Mouse (Mus musculus) hindbrain, embryonic 12.5 days (tissue): Measurements from ENCODE around the gene Dnmt3a. TPM values are rescaled to one million over a fixed set of nuclear protein-coding genes. Genes with fewer than 3 reads are reported as not detected.

Source experiments
- ATAC-seq: fragments of 200-750 bp; cut with Nextera tagmentation; 2 replicates; pipeline ENCODE4 v1.8.0; 2017; ENCODE audit warnings: moderate TSS enrichment; ENCODE audit not compliant: low FRiP score
- H3K27ac ChIP-seq: fragments of 300-500 bp; sonication (generic); 2 replicates; pipeline ENCODE4 v1.5.1; 2016; ENCODE audit warnings: mild to moderate bottlenecking
- H3K27me3 ChIP-seq: fragments of 300-500 bp; sonication (generic); 2 replicates; pipeline ENCODE4 v1.6.1; 2016; ENCODE audit warnings: mild to moderate bottlenecking
- H3K36me3 ChIP-seq: fragments of 300-500 bp; sonication (generic); 2 replicates; pipeline ENCODE4 v1.6.1; 2016; ENCODE audit warnings: mild to moderate bottlenecking
- H3K4me1 ChIP-seq: fragments of 300-500 bp; sonication (generic); 2 replicates; pipeline ENCODE4 v1.6.1; 2016
- H3K4me2 ChIP-seq: fragments of 300-500 bp; sonication (generic); replicated peaks from 2 replicates; pipeline ENCODE4 v1.6.1; 2016; ENCODE audit warnings: mild to moderate bottlenecking
- H3K4me3 ChIP-seq: fragments of 300-500 bp; sonication (generic); 2 replicates; pipeline ENCODE4 v1.5.1; 2016; ENCODE audit warnings: mild to moderate bottlenecking
- H3K9ac ChIP-seq: fragments of 300-500 bp; sonication (generic); 2 replicates; pipeline ENCODE4 v1.6.1; 2016; ENCODE audit warnings: mild to moderate bottlenecking, moderate library complexity
- H3K9me3 ChIP-seq: fragments of 300-500 bp; sonication (generic); replicated peaks from 2 replicates; pipeline ENCODE4 v1.6.1; 2016; ENCODE audit warnings: mild to moderate bottlenecking
- WGBS: fragments of 180-500 bp; shearing (Covaris S2); methylation state at CpG from one replicate; pipeline ENCODE4 v1.1.7; 2016; 5-methylcytosine and 5-hydroxymethylcytosine counted together
- polyA plus RNA-seq: library from polyadenylated mRNA; unstranded; fragments of >200 nt; fragmentation: Nextera tagmentation; extraction: Ambion mirVana; gene quantifications from 2 replicates; pipeline ENCODE4 v1.2.1, GENCODE M21; 2016

The Dnmt3a gene
- polyA plus RNA-seq, 1 experiment from 2014 or later = 166 TPM

GRCm38 (mm10) chr12:3858754-3859153, 52.9 kb downstream of the Dnmt3a start:
- Histone ChIP-seq H3K4me3 (no peak overlapping the region), H3K27ac (no peak overlapping the region), H3K9me3 (no peaks in the 10 kb centered on the region), H3K4me2 (no peak overlapping the region), H3K36me3 (0 out of 2 replicates have a peak, but pooled peaks cover 3% of the 10 kb centered on the region), H3K9ac (no peak overlapping the region), H3K27me3 (no peaks in the 10 kb centered on the region), H3K4me1 (peaks cover 11% of the 10 kb centered on the region; the same call in 1 of the 2 replicates)
- WGBS = 80% methylated on average over 4 of the region's 4 CpGs
- ATAC-seq = no peak

- peaks cover 11% of the 10 kb centered on the region; the same call in 1 of the 2 replicates for H3K4me1 ChIP-seq
- no peaks in the 10 kb centered on the region for H3K9me3 ChIP-seq
- ATAC-seq = no peak
These were observed 53.7 kb downstream of the Dnmt3a start for GRCm38 (mm10) chr12:3859545-3859944.

DNA sequence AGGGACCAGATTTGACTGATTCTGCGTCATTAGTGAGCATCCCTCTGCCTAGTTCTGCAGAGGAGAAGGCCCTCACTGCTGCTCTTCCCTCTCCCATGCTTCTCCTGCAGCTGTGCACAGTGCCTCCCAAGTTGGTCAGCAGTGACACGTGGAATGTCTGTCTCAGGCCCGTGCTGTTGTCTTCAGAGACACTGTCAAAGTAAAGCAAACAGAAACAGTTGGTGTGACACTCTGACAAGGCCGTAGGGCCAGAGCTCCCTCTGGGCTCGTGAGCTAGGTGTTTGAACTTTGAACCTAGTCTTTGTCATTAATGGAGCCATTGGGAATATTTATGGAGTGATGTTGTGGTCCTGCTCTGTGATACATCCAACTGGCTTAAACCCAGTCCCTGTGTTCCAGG, 54.2 kb downstream of the Dnmt3a start:
- H3K9me3 ChIP-seq = no peaks in the 10 kb centered on the region
- 0 out of 2 replicates have a peak, but pooled peaks cover 3% of the 10 kb centered on the region for H3K36me3 ChIP-seq
- no peak overlapping the region for H3K4me2 ChIP-seq
- H3K27ac ChIP-seq = no peak overlapping the region
- no peak overlapping the region for H3K9ac ChIP-seq
- no peak for ATAC-seq
- peaks cover 11% of the 10 kb centered on the region; the same call in 1 of the 2 replicates for H3K4me1 ChIP-seq
- no peaks in the 10 kb centered on the region for H3K27me3 ChIP-seq
- H3K4me3 ChIP-seq = no peak overlapping the region
- 58% methylated on average over 5 of the region's 5 CpGs for WGBS

More at GRCm38 (mm10) chr12:3859545-3859944, 53.7 kb downstream of the Dnmt3a start:
- H3K27ac ChIP-seq = no peak overlapping the region
- H3K9ac ChIP-seq = no peak overlapping the region
- 61% methylated on average over 3 of the region's 3 CpGs for WGBS
- H3K4me2 ChIP-seq = no peak overlapping the region
- no peaks in the 10 kb centered on the region for H3K27me3 ChIP-seq
- no peak overlapping the region for H3K4me3 ChIP-seq
- 0 out of 2 replicates have a peak, but pooled peaks cover 3% of the 10 kb centered on the region for H3K36me3 ChIP-seq

DNA sequence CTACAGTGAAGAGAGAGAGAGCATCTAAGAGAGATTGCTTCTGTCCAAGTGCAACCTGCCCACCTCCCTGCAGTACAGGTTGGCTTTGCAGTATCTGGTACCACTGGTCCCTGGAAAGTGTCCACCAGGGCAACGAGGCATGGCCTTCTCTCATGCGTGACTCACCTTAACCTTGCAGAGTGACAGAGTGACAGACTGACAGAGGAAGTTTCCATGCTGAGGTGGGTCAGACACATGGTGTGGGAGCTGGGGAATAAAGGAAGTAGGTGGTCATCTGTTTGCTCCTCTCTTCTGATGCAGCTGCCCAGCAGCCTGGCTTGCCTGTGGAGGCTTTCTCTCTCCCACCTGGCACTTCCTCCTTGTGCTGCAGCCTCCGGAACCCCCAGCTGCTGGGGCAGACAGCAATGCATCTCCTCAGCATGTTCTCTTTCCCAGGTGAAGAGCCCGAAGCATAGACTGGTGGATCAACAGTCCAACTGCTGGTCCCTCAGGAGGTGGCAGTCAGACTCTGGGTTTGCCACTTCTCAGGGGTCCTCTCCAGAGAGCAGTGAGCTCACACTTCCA, 55.9 kb downstream of the Dnmt3a start:
- no peak overlapping the region for H3K4me2 ChIP-seq
- no peak overlapping the region for H3K9ac ChIP-seq
- no peaks in the 10 kb centered on the region for H3K4me1 ChIP-seq
- no peak overlapping the region for H3K27ac ChIP-seq
- H3K9me3 ChIP-seq = no peaks in the 10 kb centered on the region
- H3K36me3 ChIP-seq = peaks cover 13% of the 10 kb centered on the region
- H3K4me3 ChIP-seq = no peak overlapping the region
- whole genome bisulfite sequencing = 86% methylated on average over 4 of the region's 4 CpGs
- no peak for ATAC-seq
- no peaks in the 10 kb centered on the region for H3K27me3 ChIP-seq

DNA sequence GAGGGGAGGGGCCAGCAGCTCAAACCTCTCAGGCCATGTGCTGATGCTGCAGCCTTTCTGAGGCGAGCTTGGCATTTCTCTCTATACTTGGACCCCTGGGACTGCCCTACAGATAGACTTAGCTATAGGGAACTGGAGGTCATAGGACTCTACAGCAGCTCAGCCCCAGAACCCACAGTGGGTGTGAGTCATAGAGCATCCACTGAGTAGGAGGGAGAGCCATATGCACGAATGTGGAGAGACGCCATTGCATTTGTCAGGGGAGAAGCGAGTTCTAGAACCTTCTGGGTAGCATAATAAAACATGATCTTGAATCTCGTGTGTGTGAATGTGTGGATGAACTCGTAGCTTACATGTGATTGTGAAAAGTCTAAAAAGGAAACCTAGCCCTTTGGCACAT, 56.4 kb downstream of the Dnmt3a start:
- no peaks in the 10 kb centered on the region for H3K9me3 ChIP-seq
- no peak overlapping the region for H3K27ac ChIP-seq
- H3K9ac ChIP-seq = no peak overlapping the region
- H3K27me3 ChIP-seq = no peaks in the 10 kb centered on the region
- peaks cover 13% of the 10 kb centered on the region for H3K36me3 ChIP-seq
- no peak overlapping the region for H3K4me3 ChIP-seq
- no peak for ATAC-seq
- H3K4me1 ChIP-seq = no peaks in the 10 kb centered on the region
- no peak overlapping the region for H3K4me2 ChIP-seq
- WGBS = 87% methylated on average over 6 of the region's 6 CpGs

GRCm38 (mm10) chr12:3864208-3864607, 58.4 kb downstream of the Dnmt3a start:
- ATAC-seq = no peak
- Histone ChIP-seq H3K4me1 (no peaks in the 10 kb centered on the region), H3K4me3 (no peak overlapping the region), H3K27ac (no peak overlapping the region), H3K36me3 (peaks cover 13% of the 10 kb centered on the region), H3K9me3 (no peaks in the 10 kb centered on the region), H3K9ac (no peak overlapping the region), H3K27me3 (no peaks in the 10 kb centered on the region), H3K4me2 (no peak overlapping the region)
- 92% methylated on average over 8 of the region's 8 CpGs for WGBS

- H3K9me3 ChIP-seq = no peaks in the 10 kb centered on the region
- no peak for ATAC-seq
- H3K4me2 ChIP-seq = no peak overlapping the region
- H3K36me3 ChIP-seq = peaks cover 12% of the 10 kb centered on the region
- H3K4me1 ChIP-seq = no peaks in the 10 kb centered on the region
- no peaks in the 10 kb centered on the region for H3K27me3 ChIP-seq
- H3K27ac ChIP-seq = no peak overlapping the region
- WGBS = 90% methylated on average over 8 of the region's 8 CpGs
- H3K4me3 ChIP-seq = no peak overlapping the region
- H3K9ac ChIP-seq = no peak overlapping the region
These were observed 59.8 kb downstream of the Dnmt3a start for GRCm38 (mm10) chr12:3865594-3865993.

- Histone ChIP-seq H3K27me3 (no peaks in the 10 kb centered on the region), H3K36me3 (peaks cover 10% of the 10 kb centered on the region), H3K9me3 (no peaks in the 10 kb centered on the region), H3K4me2 (no peak overlapping the region), H3K4me3 (no peak overlapping the region), H3K27ac (no peak overlapping the region), H3K9ac (no peak overlapping the region), H3K4me1 (peaks cover 9% of the 10 kb centered on the region)
- ATAC-seq = no peak
- WGBS = 83% methylated on average over 12 of the region's 12 CpGs
These were observed 61.0 kb downstream of the Dnmt3a start for GRCm38 (mm10) chr12:3866654-3867370.

- no peak overlapping the region for H3K4me2 ChIP-seq
- no peak overlapping the region for H3K9ac ChIP-seq
- H3K27me3 ChIP-seq = no peaks in the 10 kb centered on the region
- H3K4me1 ChIP-seq = peaks cover 9% of the 10 kb centered on the region
- 86% methylated on average over 5 of the region's 5 CpGs for WGBS
- no peak for ATAC-seq
- no peaks in the 10 kb centered on the region for H3K9me3 ChIP-seq
- H3K4me3 ChIP-seq = no peak overlapping the region
- H3K27ac ChIP-seq = no peak overlapping the region
- H3K36me3 ChIP-seq = peaks cover 12% of the 10 kb centered on the region
These were observed 62.3 kb downstream of the Dnmt3a start for GRCm38 (mm10) chr12:3868115-3868514.

- Histone ChIP-seq H3K4me3 (no peak overlapping the region), H3K36me3 (peaks cover 19% of the 10 kb centered on the region), H3K27ac (no peak overlapping the region), H3K9ac (no peak overlapping the region), H3K27me3 (no peaks in the 10 kb centered on the region), H3K9me3 (no peaks in the 10 kb centered on the region), H3K4me1 (peaks cover 9% of the 10 kb centered on the region), H3K4me2 (no peak overlapping the region)
- WGBS = 87% methylated on average over 7 of the region's 7 CpGs
- ATAC-seq = no peak
These were observed 63.1 kb downstream of the Dnmt3a start for GRCm38 (mm10) chr12:3868676-3869458.

- H3K9ac ChIP-seq = no peak overlapping the region
- H3K4me1 ChIP-seq = peaks cover 15% of the 10 kb centered on the region
- no peak overlapping the region for H3K4me2 ChIP-seq
- 95% methylated on average over 5 of the region's 5 CpGs for WGBS
- H3K36me3 ChIP-seq = peaks cover 19% of the 10 kb centered on the region
- H3K27ac ChIP-seq = no peak overlapping the region
- H3K27me3 ChIP-seq = no peaks in the 10 kb centered on the region
- no peak overlapping the region for H3K4me3 ChIP-seq
- ATAC-seq = no peak
- H3K9me3 ChIP-seq = no peaks in the 10 kb centered on the region
These were observed 64.2 kb downstream of the Dnmt3a start for GRCm38 (mm10) chr12:3870024-3870423.

DNA sequence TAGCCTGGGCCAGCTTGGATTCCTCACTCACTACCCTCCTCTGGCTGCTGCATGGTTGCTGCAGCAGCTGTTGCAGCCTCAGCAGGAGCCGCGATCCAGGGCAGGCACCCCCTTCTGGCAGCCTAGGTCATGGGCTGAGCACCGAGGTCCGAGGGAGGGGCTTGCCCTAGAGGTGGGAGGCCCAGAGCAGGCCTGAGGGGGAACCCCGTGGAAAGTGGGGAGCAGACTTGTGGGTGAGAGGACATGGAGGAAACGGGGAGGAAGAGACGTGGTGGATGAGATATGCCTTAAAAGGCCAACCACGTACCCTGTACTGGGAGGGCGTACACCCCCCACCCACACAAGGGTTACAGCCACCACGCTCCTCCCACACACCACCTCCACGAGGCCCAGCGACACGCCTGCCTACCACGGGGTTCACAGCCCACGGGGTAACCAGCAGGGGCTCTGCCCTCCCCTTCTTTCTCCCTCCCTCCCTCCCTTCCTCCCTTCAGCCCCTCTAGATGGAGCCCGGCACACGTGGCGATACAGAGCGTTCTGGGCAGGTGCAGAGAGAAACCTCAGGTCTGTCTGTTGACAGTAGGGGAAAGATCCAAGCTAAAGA, 65.2 kb downstream of the Dnmt3a start:
- ATAC-seq = peak; percentile 59
- peak overlapping the region; percentile 35 for H3K4me2 ChIP-seq
- 0 out of 2 replicates have a peak overlapping the region, but pooled peaks have one; percentile 3 for H3K27ac ChIP-seq
- H3K9me3 ChIP-seq = no peaks in the 10 kb centered on the region
- H3K27me3 ChIP-seq = no peaks in the 10 kb centered on the region
- 12% methylated on average over 17 of the region's 19 CpGs for WGBS
- H3K4me3 ChIP-seq = no peak overlapping the region
- H3K36me3 ChIP-seq = peaks cover 18% of the 10 kb centered on the region
- peak overlapping the region; percentile 25; the same call in 1 of the 2 replicates for H3K9ac ChIP-seq
- peaks cover 15% of the 10 kb centered on the region for H3K4me1 ChIP-seq
